Mouse (Mus musculus) adrenal gland, adult 8-10 months (tissue): ENCODE results near the gene Ppfia2. TPM values are rescaled to one million over a fixed set of nuclear protein-coding genes. Genes with fewer than 3 reads are reported as not detected.

Experiments used
- DNase-seq: peaks from one replicate; pipeline ENCODE4 v3.0.0; 2022
- total RNA-seq, 4 experiments: library from RNA; stranded (reverse); gene quantifications; 2 replicates each; pipeline ENCODE4 v1.2.4; 2022

Gene Ppfia2
- 10 to 100 TPM in 1 of 4 experiments, 1 to 10 TPM in 3; 5.4 to 11.8 (median 8.9) TPM for total RNA-seq

- no peak for DNase-seq
Observed at GRCm38 (mm10) chr10:106469855-106470532, at the start of gene Ppfia2. Gene Ppfia2, plus strand, starts transcription at chr10:106470339.

GRCm38 (mm10) chr10:106468956-106469721, 1.0 kb upstream of the Ppfia2 start:
- no peak for DNase-seq

DNA sequence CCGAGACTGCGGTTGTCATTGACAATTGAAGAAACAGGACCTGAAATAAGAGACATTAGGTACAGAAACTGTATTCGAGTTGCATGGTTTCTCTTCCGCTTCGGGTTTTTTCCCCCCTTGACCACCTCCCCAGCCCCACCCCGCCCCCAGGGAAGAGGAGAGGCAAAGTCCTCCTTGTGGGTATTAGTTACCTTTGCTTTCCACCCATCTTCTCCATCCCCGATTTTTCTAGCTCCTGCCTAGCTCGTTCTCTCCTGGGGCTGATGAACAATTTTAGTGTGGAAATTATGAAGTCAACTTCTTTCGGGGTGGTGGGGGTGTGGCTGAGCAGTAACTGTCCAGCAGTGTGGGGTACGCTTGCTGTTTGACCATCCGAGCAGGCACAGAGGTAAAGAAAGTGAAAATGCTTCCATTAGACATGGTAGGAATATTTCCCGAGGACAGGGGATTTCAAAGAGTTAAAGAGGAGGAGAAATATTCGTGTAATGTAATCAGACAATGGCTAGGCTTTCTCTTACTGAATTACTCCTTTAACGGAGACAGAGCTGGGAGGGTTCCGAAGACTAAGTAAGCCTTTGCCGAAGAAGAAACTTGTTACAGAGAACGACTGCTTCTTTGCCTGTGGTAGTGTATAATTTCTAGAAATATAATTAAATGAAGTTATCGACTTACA, 530 bp downstream of the Ppfia2 start:
- no peak for DNase-seq

DNA sequence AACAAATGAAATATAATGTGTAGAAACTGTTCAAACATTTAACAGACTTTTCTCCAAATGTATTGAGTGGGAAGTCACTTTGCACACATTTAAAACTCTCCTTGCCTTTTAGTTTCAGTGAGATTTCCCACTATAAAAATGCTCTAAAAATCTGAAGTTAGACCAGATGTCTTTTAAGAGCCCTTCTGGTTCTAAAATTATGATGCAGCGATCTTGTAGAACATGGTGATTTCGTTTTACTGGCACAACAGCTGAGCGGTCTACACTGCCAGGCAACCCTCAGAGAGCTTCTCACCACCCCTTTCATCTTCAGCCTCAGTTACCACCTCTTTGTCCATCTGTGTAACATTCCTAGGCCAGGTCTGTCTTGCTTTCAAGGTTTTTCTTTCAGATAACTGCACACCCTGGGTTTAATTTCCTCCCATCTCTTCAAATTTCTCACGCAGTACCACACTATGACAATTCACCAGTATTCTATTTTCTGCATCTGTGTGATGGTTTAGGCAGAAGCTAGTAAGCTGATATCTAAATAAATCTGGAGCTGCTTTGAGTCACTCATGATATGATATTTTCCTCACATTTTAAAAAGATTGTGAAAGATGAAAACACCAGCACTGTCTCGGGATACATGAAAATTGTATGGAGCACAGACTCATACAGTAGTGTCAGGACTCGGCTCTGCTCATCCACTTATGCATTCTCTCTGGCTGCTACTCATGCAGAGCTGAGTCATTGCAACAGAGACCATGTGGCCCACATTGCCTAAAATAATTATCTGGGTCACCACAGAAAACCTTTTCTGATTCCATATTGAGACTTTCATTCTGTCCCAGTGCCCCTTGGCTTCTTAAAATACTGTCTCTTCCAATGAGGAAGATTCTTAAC, 39.4 kb downstream of the Ppfia2 start:
- DNase-seq: no peak

DNA sequence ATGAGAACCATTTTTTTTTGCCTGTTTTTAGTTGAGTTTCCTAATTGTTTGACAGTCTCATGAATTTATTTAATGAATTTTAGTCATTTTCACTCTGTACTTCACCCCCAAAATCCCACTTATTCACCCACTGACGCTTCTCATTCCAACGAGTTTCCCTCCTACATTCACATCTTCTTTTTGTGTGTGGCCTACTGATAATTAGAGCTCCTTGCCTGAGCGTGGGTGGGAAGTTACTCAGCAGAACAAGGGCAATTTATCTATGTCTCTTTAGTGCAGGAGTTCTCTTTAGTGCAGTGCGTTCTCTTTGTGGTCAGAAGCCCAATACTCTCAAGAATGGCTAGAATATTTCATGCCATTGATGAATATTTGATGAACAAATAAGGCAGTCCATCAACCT, 95.9 kb downstream of the Ppfia2 start:
- no peak for DNase-seq

DNA sequence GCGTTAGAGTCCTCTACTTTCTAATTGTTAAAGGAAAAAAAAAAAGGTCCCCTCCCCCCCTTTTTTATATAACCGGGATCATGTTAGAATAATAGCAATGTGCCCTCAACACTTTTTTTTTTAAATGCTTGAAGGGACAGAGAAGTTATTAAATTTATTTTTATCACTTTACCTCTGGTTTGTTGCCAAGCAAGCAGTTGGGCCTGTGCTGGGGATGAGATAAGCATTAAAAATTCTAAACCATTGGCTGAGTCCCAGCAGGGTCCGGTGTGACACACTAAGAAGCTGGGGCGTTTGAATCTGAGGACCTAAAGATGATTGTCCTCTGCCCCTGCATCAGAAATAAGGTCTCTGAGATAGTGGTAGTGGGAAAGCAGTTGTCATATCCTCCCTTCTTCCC, 114.9 kb downstream of the Ppfia2 start:
- DNase-seq: no peak

DNA sequence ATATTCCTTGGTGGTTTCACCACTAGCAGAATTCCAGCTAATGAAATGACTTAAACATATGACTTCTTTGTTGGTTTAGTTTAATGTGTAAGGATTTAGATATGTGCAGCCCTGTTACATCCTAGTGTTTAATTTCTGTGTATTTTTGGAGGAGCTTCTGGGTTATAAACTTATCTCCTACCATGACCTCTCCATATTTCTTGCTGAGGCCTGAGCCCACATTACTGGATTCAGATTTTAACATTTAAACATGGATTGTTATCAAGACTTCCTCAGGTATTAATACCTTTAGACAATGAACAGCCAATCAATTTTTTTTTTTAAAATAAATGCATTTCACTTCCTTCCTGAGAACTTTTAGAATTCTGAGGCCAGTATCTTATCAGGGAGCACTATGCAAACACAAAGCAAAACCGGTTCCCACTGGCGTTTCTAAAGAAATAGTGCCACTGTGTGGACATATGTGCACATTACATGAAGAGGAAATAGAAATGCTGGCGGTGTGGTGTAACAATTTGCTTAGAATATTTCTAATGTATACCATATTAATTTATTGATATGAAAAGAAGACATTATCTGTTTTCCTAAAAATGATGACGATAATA, 115.4 kb downstream of the Ppfia2 start:
- no peak for DNase-seq

DNA sequence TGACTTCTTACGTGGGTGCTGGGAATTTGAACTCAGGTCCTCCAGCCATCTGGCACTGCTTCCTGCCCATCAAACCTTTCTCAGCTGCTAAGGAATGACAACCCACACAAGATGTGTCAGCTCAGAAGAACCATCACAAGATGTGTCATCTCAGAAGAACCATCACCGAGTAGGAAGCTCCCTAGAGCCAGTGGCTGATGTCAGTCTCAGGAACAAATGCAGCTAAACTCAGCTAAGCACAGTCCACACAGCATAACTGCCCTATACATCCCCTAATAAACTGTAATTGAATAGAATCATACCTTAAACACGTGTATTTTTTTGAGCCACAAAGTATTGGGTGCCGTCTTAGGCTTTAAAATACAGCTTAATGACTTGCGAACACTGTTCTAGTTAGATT, 117.7 kb downstream of the Ppfia2 start:
- DNase-seq: no peak

DNA sequence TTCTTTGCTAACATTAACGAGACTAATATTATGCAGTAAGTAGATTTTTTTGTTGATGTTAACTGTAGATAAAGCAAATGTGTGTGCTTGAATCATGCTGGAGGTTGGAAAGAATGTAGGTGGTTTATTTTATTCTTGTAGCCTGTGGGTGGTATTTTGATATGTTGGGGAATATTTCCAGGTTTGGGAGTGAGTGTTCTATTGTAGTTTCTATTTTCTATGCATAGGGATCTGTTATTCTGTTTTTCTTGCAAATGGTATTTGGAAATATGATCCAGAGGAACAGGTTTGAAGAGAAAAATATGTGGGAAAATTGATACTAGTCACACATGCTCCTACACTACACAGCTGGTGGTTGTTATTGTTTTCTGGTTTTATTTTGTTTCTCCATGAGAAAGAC, 120.8 kb downstream of the Ppfia2 start:
- DNase-seq: no peak

DNA sequence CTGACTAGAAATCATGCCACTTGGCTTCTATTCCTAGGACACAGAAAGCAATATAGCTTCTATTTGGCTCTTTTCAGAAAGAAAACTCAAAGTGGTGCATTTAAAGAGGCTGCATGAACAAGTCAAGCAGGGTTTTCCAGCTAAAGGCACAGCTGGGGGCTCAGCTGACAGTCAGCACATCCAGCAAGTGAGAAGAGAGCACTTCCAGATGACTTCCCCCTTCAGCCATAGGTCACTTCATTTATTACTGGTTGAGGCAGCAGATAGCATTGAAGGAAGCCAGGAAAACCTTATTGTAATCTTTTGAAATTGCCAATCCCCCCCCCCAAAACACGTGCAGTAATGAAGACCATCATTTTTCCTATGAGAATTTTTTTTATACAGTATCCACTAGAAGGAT, 126.8 kb downstream of the Ppfia2 start:
- no peak for DNase-seq

DNA sequence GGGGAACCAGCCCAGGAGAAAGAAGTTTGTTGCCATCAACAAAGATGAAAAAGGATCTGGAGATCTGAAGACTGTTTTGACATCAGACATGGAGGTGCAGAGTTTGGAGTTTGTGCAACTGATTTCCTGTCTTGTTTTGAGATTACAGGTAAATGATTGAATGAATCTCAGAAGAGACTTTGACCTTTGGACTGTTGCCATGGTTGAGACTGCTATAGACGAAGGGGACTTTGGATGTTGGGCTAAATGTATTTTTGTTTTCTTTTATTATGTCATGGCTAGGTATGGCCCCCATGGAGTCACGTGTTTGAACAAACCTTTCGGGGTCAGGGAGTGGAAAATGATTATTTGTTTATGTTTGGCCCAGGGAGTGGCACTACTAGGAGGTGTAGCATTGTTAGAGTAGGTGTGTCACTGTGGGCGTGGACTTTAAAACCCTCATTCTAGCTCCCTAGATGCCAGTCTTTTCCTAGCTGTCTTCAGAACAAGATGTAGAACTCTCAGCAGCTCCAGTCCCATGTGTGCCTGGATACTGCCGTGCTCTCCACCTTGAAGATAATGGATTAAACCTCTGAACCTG, 133.3 kb downstream of the Ppfia2 start:
- no peak for DNase-seq

GRCm38 (mm10) chr10:106609177-106609981, 139.2 kb downstream of the Ppfia2 start:
- no peak for DNase-seq

DNA sequence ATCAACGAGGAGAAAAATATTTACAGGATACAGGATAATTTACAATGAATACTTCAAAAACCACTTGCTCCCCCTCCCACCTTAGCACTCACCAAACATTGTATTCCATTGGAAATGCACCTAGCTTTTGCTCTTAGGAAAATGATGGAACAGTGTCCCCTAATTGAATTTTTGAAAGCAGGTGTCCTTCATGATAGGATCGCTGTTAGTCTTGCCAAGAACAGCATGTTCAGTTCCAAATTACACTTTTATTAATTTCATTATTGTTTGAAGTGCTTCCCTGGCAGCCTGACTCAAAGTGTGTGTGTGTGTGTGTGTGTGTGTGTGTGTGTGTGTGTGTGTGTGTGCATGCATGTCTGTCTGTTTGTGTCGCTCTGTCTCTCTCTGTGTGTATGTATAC, 140.1 kb downstream of the Ppfia2 start:
- DNase-seq: no peak

DNA sequence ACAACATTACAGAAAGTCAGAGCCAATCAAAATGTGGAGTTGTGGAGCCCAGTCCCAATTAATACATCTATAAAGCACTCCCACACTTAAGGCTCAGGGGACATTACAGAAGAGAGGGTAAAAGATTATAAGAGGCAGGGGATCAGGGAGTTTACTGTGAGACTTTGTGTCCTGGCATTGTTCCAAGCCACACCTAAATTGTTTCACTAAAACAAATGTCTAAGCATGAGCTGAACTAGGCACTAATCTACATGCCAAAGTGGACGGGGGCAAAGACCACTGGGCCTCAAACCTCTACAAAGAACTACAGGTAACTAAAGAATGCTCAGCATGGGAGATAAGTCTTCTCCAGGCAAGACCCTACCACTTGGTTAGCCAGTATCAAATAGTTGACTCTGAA, 148.1 kb downstream of the Ppfia2 start:
- DNase-seq: no peak

DNA sequence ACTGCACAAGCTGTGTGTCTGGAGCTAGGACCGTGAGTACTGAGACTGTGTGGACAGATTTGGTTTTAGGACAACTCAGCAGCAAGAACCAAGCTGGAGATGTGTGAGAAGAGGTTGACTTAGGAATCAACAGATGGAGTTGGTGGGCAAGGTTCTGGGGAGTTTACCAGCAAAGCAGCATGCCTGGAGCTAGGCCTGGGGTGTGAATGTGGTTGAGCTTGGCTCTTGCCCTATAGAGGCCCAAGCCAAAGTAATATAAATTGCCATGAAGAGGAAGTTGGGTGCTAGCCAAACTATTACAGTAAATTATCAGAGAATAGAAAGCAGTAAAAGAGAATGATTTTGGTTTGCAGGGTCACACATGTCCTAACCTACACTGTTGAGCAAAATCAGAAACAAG, 150.8 kb downstream of the Ppfia2 start:
- no peak for DNase-seq

GRCm38 (mm10) chr10:106623342-106623741, 153.2 kb downstream of the Ppfia2 start:
- DNase-seq: no peak

GRCm38 (mm10) chr10:106632171-106632935, 162.2 kb downstream of the Ppfia2 start:
- DNase-seq: no peak

- no peak for DNase-seq
Observed at GRCm38 (mm10) chr10:106633898-106634297, 163.8 kb downstream of the Ppfia2 start.

- DNase-seq: no peak
Observed at GRCm38 (mm10) chr10:106652276-106652675, 182.1 kb downstream of the Ppfia2 start.

DNA sequence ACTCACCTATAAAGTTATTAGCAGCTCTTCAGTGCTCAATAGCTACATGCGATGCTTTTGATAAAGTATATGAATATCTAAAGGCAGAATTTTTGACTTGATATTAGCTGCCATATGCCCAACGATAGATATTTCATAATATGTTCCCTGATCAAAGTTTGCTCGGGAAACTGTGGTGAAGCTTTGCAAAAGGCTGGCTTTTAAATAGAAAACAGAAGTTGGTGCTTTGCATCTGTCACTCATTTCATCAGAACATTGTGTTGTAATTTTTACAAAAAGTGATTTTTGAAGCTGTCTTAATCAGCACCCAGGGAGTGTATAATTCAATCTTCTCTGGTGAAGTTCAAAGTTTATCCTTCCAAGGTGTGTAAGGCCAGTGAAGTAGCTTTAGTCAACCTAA, 195.1 kb downstream of the Ppfia2 start:
- no peak for DNase-seq
